Mouse (Mus musculus) c-Kit-negative CD71-positive TER-119-positive erythroid progenitor cells, embryonic 14.5 days (primary cell): ENCODE measurements around the gene Myog.

Source experiments
- DNase-seq: peaks from one replicate; pipeline ENCODE4 v3.0.0-alpha.2; 2013; ENCODE audit warnings: low read depth, low spot score

The Myog gene

DNA sequence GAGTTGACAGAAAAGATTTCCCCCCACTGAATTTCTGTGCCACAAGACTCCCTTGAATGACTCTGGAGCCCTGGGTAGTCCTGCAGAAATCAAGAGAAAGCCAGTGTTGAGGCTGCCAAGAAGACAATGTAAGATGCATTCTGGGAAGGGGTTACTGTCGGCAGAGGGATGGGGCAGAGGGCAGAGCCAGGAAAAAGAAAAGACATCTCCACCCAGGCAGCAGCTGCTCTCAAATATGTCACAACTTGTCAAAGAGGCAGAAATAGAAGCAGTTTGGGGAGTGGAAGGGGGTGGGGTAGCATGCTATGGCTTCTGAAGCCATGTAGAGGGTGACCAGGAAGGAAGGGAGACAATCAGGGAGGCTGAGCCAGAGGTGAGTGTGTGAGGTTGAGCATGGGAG lies 6.7 kb upstream of the Myog start:
- no peak for DNase-seq

DNA sequence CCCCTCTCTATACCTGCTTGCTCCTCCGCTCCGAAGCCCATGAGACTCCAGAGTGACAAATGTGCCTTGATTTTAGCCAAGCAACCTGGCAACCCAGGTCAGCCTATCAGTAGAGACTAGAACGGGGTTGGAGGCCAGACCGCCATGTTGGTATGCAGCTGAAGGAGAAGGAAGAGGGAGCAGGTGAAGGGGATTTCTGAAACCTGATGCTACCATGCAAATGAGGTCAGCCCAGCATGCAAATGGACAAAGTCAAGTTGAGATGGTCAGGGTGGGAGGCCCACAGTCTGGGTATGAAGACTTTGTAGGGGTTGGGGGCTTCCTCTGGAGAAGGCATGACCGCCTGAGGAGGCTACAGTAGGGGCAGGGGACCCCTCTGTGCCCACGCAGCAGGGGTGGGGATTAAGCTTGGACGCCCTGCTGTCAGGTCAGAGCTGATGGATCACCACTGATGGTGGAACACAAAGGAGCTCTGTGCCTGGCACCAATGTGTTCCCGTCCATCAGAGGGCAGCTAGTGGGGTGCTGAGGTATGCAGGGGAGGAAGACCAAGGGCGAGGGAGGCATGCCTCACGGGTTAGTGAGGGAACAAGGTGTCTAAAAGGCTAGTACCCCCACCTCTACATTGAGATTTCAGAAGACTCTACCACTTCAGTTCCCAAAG lies 4.2 kb upstream of the Myog start:
- no peak for DNase-seq

DNA sequence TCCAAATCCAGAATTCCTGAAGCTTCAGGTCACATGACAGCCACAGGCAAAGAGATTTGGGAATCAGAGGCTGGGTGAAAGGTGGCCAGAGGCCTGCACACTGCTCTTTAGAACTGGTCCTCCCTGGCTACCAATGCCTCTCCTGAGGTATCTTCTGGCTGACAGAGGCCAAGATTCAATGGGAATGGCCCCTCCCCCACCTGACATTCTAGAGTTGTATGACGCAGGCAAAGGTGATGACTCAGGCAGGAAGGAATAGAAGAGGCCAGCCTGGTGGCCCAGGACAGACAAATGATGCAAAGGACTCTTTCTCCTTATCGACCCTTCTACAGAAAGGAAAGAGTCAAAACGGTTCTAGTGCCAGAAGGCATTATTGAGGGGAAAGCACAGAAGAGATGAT lies 1.6 kb upstream of the Myog start:
- DNase-seq = no peak

DNA sequence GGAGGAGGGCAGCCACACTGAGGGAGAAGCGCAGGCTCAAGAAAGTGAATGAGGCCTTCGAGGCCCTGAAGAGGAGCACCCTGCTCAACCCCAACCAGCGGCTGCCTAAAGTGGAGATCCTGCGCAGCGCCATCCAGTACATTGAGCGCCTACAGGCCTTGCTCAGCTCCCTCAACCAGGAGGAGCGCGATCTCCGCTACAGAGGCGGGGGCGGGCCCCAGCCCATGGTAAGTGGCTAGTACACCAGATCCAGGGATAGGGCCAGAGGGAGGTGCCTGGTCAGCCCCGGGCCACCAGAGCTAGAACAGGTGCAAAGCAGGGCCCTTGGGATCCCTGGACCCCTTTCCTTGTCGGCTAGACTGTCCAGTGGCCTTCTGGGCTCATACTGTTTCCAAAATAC lies 511 bp downstream of the Myog start:
- DNase-seq = no peak

DNA sequence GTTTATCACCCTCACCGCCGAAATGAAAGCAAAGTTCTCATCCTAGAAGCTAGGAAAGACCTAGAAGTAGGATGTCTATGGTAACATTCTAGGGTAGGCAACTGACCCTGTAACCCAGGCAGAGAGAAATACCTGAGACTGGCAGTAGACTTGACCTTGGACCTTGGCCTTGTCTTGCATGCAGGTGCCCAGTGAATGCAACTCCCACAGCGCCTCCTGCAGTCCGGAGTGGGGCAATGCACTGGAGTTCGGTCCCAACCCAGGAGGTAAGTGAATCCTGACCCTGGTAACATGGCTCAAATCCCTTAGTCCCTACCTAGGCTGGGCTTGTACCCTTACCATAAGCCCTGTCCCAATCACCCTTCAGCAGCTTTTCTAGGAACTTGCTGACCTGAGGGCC lies 1.1 kb downstream of the Myog start:
- DNase-seq = no peak

DNA sequence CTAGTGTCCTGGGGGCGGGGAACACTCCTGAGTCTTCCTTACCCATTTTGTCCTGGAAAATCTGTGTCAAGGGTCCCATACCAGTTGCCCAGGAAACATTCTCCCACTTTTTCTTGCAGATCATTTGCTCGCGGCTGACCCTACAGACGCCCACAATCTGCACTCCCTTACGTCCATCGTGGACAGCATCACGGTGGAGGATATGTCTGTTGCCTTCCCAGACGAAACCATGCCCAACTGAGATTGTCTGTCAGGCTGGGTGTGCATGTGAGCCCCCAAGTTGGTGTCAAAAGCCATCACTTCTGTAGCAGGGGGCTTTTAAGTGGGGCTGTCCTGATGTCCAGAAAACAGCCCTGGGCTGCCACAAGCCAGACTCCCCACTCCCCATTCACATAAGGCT lies 1.8 kb downstream of the Myog start:
- DNase-seq = no peak

DNA sequence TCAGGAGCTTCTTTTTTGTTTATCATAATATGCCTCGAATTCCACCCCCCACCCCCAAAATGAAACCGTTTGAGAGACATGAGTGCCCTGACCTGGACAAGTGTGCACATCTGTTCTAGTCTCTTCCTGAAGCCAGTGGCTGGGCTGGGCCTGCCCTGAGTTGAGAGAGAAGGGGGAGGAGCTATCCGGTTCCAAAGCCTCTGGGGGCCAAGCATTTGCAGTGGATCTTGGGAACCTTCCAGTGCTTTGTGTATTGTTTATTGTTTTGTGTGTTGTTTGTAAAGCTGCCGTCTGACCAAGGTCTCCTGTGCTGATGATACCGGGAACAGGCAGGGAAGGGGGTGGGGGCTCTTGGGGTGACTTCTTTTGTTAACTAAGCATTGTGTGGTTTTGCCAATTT lies 2.3 kb downstream of the Myog start:
- DNase-seq = no peak

DNA sequence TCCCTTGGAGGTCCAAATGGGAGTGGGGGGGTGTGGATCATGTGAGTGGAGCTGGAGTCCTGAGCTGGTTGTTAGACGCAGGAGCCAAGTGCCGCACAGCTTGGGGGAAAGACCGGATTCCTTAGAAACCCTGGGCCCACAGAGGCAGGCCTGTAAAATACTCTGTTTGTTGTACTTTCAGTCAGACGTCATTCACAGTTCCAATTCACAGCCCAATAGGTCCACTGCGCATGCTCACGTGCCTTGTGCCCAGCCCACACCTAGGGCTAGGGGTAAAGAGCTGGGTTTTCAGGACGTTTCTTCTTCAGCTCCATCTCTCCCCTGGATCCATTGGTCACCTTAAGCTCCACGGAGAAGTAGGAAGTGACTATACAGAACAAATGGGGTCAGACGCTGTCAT lies 2.8 kb downstream of the Myog start:
- DNase-seq = no peak

DNA sequence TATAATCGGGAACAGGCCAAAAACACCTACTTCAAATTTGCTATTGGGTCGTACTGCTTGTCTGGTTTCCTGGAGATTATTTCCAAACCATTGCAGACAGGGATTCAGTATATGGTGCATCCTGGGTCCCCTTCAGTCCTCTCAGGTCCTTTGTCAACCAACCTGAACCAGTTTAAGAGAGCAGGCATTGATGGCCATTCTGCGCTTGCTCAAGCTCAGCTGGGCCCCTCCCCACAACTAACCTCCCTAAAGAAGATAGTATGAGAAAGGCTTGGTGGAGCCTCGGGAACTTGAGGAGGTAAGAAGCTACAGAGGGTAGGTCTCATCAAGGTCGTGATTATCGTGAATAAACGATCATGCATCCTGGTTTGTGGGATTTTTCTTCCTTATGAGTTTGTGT lies 3.5 kb downstream of the Myog start:
- DNase-seq = no peak

DNA sequence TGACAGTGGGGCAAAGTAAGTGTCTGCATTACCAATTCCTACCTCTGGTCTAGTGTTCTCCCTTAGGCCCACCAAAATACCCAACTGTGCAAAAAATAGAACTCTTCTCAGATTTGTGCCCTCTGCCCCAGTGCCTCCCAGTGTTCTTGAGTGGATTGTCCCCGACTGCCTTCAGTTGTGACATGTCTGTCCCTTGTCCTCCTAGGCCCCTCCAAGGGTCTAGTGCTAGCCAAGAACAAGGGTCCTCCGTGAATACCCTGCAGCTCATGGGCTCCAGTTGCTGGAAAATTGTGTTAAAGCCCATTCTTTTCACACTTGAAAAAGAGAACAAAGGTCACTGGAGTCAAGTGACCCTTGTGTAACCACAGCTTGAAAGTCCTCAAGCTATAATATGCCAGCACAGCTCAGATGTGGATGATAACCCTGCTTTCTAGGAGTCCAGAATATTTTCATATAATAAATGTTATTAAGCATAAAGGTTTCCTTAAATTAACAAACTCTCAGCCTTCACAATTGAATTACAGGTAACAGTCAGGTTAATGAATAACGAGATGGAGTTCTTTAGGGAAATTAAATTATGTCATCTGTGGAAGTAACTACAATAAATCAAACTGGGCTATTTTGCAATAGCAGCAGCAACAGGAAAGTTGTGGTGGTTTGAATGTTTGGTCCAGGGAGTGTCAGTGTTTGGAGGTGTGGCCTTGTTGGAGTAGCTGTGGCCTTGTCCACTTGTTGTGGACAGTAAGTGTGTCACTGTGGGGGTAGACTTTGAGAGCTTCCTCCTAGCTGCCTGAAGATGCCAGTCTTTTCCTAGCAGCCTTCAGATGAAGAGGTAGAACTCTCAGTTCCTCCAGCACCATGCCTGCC lies 4.2 kb downstream of the Myog start:
- no peak for DNase-seq

DNA sequence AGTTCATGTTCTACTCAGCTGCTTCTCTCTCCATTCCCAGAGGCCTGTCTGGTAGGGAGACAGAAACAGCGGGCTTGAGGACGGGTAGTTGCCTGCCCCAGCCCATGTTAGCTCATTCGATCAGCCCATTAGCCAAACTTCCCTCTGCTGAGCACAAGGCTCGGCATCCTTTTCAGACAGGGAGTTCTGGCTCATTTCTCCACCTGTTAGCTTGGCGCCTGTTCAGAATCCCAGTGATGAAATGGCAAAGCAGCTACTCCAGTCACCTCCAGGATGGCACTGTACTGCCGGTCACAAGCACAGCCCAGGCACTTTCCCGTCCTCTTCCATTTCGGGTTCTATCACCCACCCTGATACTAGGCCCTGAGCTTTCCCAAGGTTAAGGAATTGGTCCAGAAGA lies 7.5 kb downstream of the Myog start:
- no peak for DNase-seq

DNA sequence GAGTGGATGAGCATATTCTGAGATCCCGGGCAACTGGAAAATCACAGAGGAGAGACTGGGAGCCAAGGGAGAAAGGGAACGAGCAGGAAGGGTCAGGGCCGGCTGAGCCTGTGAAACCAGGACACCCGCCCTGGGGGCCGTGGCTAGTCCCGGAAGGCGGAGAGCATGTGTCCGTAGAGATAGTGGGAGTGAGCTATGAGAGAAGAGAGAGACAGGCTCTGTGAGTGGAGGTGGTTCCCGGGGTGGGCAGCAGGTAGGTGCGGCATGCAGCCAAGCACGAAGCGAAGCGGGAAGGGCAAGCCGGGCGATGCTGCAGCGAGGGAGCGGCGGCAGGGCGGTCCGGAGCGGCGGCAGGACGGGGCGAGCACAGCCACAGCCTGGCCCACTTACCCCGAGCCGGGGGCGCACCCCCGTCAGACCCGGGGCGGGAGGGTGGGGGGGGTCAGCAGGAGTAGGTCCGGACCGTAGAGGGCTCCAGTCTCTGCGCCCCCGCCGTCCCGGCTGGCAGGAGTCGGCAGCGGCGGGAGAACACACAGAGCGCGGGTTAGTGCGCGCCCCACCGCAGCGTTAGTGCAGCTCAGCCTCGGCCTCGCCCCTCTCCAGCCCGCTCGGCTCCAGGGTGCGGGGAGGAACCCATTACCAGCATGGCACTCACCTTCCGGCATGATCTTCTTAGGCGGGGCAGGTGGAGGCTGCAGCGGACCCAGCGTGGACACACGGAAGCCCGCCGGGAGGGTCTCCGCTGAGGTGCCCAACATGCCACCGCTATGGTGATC lies 9.0 kb downstream of the Myog start:
- no peak for DNase-seq

DNA sequence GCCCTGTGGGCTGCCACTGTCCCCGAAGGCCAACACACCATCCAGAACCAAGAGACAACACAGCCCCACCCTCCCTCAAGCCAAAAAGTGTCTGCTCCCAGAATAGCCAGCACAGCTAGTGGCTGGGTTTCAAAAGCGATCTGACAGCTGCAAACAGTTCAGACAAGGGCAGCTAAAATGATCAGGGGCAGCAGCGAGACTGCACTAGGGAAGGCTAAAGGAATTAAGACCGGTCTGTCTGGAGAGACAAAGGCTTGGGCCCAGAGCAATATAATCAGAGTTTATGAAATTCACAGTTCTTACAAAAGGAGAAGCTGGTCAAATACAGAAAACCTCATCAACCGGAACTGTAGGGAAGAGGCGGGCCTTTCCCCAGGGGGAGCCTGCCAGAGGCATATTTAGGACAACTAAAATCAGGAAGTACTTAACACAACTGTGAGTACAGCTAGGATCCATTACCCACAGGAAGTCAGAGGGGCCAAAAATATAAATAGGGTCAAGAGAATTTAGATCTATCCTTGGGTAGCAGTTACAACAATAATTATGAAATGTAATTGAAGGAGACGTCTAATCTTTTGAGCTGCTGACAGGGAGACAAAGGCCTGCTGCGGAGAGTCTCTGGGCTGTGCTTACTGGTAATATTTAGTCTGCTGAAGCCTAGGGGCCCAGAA lies 12.9 kb downstream of the Myog start:
- no peak for DNase-seq

DNA sequence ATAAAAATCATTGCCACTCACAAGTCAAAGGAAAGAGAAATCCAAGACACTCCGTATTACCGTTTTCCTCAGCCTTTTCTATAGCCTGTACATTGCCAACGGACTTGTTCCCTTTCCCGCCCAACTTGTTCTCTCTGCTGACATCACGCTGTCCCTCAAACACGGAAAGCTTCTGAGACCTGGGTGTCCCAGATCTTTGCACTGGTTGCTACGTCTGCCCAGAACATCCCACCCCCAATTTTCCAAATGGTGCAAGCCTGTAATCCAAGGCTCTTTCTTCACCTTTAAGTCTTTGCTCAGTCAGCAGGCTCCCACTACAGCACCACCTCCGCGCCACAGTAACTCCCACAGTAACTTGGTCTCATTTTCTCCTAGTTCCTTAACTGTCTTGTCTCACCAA lies 15.2 kb downstream of the Myog start:
- DNase-seq = no peak

DNA sequence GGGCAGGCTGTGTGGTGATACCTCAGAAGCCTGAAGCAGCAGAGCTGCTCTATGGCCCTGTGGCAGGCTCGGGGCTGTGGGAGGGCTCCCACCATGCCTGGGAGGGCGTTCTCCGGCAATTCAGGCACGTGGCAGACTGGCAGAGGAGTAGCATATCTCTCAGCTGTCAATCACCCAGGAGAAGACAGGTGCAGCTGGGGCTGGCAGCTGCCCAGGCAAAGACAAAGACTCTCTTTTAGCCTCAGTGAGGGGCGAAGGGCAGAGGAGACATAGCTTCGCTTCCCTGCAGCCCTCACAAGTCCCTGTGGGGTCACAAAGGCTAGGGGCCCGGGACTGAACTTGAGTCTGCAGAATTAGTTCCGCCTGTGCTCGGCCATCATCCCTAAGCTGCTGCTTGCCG lies 17.6 kb downstream of the Myog start:
- no peak for DNase-seq

DNA sequence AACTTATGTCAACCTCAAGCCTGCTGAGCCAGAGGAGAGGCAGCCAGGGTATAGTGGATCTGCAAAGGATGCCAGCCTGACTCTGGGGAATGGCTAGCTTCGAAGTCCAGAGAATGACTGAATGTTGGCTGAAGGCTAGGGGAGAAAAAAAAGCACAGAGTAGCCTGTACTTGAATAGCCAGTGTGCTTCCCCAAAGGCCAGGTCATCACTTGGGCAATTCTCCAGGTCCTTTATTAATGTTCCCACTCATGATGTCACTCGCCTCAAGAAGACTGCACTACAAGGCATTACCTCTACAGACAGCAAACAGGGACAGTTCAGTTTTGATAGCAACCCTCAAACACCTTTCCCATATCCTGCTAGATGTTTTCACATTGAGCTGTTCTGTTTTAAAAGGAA lies 20.5 kb downstream of the Myog start:
- DNase-seq = no peak

DNA sequence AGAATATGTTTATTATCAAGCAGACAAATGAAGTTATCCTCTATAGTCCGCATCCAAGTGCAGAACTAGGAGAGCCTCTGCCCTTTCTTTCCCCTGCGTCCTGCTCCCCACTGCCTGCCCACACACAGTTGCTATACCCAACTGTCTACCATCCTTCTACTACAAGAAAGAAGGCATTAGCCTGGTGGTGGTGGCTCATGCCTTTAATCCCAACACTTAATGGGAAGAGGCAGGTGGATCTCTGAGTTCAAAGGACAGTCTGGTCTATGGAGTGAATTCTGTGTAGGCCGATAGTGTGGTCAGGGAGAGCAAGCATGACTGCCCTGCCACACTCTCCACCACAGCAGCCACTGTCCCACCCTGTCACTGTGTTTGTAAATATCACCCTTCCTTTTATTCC lies 20.9 kb downstream of the Myog start:
- no peak for DNase-seq

DNA sequence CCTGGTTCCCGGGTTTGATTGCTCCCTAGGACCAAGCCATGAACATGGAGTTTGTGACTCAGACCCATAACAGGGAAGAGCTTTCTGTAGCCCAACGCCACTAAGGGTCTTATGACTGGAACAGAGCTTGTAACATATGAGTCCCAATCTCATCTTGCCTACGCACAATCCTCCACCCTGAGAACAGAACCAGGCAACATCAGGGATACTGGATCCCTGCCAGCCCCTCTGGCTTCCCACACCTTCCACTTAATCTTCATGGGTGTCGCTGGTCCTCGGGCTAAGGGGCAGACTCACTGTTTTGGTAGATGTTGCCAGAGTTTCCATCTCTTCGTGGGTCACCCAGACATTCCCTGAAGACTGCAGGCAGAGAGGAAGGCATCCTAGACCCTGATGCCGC lies 22.0 kb downstream of the Myog start:
- DNase-seq = no peak

DNA sequence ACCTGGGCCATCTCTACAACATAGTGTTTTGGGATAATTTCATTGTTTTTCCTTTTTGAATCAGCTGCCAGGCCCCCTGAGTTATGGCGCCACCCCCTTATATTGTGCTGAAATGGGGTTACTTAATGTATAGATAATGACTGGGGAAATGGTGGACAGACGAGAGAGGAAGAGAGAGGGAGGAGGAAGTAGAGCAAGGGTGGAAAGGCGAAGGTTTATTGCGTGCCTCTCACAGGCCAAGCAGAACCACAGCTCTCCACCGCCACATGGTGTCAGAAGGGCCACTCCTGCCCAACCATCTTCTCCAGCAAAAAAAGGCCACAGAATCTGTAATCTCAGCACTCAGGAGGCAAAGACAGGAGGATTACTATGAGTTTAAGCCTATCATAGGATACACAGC lies 25.4 kb downstream of the Myog start:
- no peak for DNase-seq

DNA sequence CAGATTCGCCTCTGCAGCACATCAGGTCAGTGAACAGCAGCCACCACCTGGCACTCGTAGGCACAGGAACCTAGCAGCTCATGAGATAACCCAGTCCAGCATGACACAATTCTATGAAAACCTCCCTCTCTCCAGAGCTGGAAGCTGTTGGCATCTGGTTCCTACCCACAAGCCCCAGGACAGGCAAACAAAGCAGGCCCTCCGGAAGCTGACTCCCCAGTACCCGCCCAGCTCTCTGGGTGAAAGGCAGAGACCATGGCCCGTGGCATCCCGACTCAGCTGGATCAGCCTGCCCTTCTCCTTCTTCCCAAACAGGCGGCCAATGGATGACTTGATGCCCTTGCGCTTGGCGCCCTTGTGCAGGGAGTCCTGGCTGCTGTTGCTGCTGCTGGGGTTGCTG lies 26.6 kb downstream of the Myog start:
- no peak for DNase-seq

DNA sequence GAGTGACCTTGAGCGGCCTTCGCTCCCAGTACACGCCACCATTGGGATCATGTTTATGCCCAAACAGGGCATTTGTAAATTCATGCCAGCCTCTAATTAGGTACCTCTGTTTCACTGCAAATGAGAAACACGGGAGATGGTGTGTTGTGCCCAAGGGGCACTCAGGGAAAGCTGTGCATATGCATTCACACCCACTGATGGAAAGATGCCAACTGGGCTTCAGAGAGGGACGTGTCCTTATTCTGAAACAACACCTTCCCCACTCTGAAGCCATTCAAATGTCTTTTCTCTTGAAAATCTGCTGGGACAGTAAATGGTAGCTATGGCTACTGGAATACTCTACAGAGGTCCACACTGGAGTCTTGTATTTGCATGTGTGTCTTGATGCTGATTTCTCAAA lies 28.5 kb downstream of the Myog start:
- DNase-seq = no peak

DNA sequence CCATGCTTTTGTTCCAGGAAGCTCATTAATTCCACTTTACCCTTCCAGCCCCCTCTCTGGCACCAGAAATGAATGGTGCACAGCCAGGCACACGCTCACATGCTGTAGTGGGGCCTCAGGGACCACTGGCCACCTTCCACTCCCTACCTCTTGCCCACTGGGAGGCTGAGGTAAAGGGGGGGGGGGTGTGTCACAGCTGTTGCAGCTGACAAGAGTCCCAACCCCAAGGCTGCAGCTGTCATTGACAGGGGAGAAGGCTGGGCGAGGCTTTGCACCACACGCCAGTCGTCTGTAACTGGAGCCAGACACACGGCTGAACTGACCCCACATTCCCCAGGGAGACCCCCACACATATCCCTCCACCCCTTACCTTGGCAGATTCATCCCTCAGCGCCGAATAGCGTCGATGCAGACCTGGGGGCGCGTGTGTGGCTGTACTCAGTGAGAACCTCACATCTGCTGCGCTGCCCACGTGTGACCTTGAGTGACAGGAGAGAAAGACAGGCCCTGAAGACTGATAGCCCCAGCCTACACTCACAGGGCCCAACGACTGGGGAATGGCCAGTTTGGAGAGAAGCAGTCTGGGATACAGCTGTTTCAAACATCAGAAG lies 31.0 kb downstream of the Myog start:
- DNase-seq = no peak
